Mouse (Mus musculus) limb, embryonic 15.5 days (tissue): ENCODE results near the gene Sdhb. TPM values are rescaled to one million over a fixed set of nuclear protein-coding genes. Genes with fewer than 3 reads are reported as not detected.

Experiments
- ATAC-seq: fragments of 200-750 bp; cut with Nextera tagmentation; 2 replicates; pipeline ENCODE4 v1.8.0; 2017; ENCODE audit warnings: low read depth, moderate TSS enrichment; ENCODE audit not compliant: insufficient number of reproducible peaks, low FRiP score, low TSS enrichment
- H3K27ac ChIP-seq: fragments of 300-500 bp; sonication (generic); 2 replicates; pipeline ENCODE4 v1.5.1; 2015; ENCODE audit warnings: moderate library complexity, mild to moderate bottlenecking, inconsistent platforms
- H3K27me3 ChIP-seq: fragments of 300-500 bp; sonication (generic); 2 replicates; pipeline ENCODE4 v1.6.1; 2015; ENCODE audit warnings: inconsistent platforms
- H3K36me3 ChIP-seq: fragments of 300-500 bp; sonication (generic); 2 replicates; pipeline ENCODE4 v1.6.1; 2015; ENCODE audit warnings: inconsistent platforms
- H3K4me1 ChIP-seq: fragments of 300-500 bp; sonication (generic); 2 replicates; pipeline ENCODE4 v1.6.1; 2015; ENCODE audit warnings: inconsistent platforms
- H3K4me2 ChIP-seq: fragments of 300-500 bp; sonication (generic); 2 replicates; pipeline ENCODE4 v1.6.1; 2015; ENCODE audit warnings: mild to moderate bottlenecking, inconsistent platforms
- H3K4me3 ChIP-seq: fragments of 300-500 bp; sonication (generic); 2 replicates; pipeline ENCODE4 v1.5.1; 2015; ENCODE audit warnings: mild to moderate bottlenecking, inconsistent platforms
- H3K9ac ChIP-seq: fragments of 300-500 bp; sonication (generic); 2 replicates; pipeline ENCODE4 v1.6.1; 2015; ENCODE audit warnings: inconsistent platforms
- H3K9me3 ChIP-seq: fragments of 300-500 bp; sonication (generic); 2 replicates; pipeline ENCODE4 v1.6.1; 2016; ENCODE audit warnings: inconsistent platforms
- WGBS: fragments of 180-500 bp; shearing (Covaris S2); methylation state at CpG from one replicate; pipeline ENCODE4 v1.1.7; 2015; 5-methylcytosine and 5-hydroxymethylcytosine counted together
- polyA plus RNA-seq: library from polyadenylated mRNA; unstranded; fragments of >200 nt; fragmentation: Nextera tagmentation; extraction: Ambion mirVana; gene quantifications from 2 replicates; pipeline ENCODE4 v1.2.1, GENCODE M21; 2015

Gene Sdhb
- polyA plus RNA-seq, 1 experiment from 2014 or later: 333 TPM

GRCm38 (mm10) chr4:140928349-140928748 lies 32.7 kb upstream of the Sdhb start:
- Histone ChIP-seq H3K27me3 (no peaks in the 10 kb centered on the region), H3K9ac (no peak overlapping the region), H3K27ac (no peak overlapping the region), H3K4me1 (peaks cover 4% of the 10 kb centered on the region; the same call in 1 of the 2 replicates), H3K4me3 (no peak overlapping the region), H3K36me3 (no peaks in the 10 kb centered on the region), H3K4me2 (no peak overlapping the region), H3K9me3 (no peaks in the 10 kb centered on the region)
- 79% methylated on average over 9 of the region's 9 CpGs for WGBS
- ATAC-seq: no peak

GRCm38 (mm10) chr4:140929745-140930144 lies 31.3 kb upstream of the Sdhb start:
- no peaks in the 10 kb centered on the region for H3K9me3 ChIP-seq
- no peak overlapping the region for H3K4me2 ChIP-seq
- 68% methylated on average over 8 of the region's 8 CpGs for WGBS
- no peak overlapping the region for H3K9ac ChIP-seq
- H3K36me3 ChIP-seq: no peaks in the 10 kb centered on the region
- peaks cover 4% of the 10 kb centered on the region; the same call in 1 of the 2 replicates for H3K4me1 ChIP-seq
- 0 out of 2 replicates have a peak overlapping the region, but pooled peaks have one; percentile 2 for H3K27ac ChIP-seq
- H3K4me3 ChIP-seq: no peak overlapping the region
- no peak for ATAC-seq
- no peaks in the 10 kb centered on the region for H3K27me3 ChIP-seq

GRCm38 (mm10) chr4:140930900-140931470 lies 30.0 kb upstream of the Sdhb start:
- Histone ChIP-seq H3K4me3 (no peak overlapping the region), H3K27me3 (no peaks in the 10 kb centered on the region), H3K9ac (no peak overlapping the region), H3K27ac (no peak overlapping the region), H3K9me3 (no peaks in the 10 kb centered on the region), H3K4me1 (peaks cover 4% of the 10 kb centered on the region; the same call in 1 of the 2 replicates), H3K4me2 (no peak overlapping the region), H3K36me3 (no peaks in the 10 kb centered on the region)
- ATAC-seq: no peak
- 66% methylated on average over 10 of the region's 10 CpGs for WGBS

GRCm38 (mm10) chr4:140935643-140936042 lies 25.4 kb upstream of the Sdhb start:
- WGBS: 64% methylated on average over 9 of the region's 9 CpGs
- ATAC-seq: no peak
- no peak overlapping the region for H3K27ac ChIP-seq
- H3K4me1 ChIP-seq: no peaks in the 10 kb centered on the region
- no peaks in the 10 kb centered on the region for H3K27me3 ChIP-seq
- no peaks in the 10 kb centered on the region for H3K36me3 ChIP-seq
- H3K4me2 ChIP-seq: no peak overlapping the region
- H3K9ac ChIP-seq: no peak overlapping the region
- H3K9me3 ChIP-seq: no peaks in the 10 kb centered on the region
- H3K4me3 ChIP-seq: no peak overlapping the region

DNA sequence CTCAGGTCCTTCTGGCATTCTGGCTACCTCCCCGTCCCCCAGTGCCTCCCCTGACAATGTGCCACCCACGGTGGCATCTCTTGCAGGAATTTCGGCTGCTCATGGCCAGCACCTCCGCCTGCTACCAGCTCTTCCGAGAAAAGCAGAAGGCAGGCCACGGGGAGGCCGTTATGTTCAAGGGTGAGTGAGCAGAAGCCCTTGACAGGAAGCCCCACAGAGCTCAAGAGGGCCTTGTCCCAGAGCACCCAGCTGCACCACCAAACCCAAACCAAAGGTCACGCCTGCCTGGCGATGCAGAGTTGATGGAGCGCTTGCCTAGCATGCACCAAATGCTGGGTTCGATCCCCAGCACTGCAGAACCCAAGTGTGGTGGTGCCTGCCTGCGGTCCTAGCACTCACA lies 16.6 kb upstream of the Sdhb start:
- WGBS: 86% methylated on average over 12 of the region's 12 CpGs
- Histone ChIP-seq H3K4me3 (no peak overlapping the region), H3K4me1 (no peaks in the 10 kb centered on the region), H3K36me3 (no peaks in the 10 kb centered on the region), H3K4me2 (no peak overlapping the region), H3K27me3 (no peaks in the 10 kb centered on the region), H3K27ac (no peak overlapping the region), H3K9ac (no peak overlapping the region), H3K9me3 (no peaks in the 10 kb centered on the region)
- no peak for ATAC-seq

DNA sequence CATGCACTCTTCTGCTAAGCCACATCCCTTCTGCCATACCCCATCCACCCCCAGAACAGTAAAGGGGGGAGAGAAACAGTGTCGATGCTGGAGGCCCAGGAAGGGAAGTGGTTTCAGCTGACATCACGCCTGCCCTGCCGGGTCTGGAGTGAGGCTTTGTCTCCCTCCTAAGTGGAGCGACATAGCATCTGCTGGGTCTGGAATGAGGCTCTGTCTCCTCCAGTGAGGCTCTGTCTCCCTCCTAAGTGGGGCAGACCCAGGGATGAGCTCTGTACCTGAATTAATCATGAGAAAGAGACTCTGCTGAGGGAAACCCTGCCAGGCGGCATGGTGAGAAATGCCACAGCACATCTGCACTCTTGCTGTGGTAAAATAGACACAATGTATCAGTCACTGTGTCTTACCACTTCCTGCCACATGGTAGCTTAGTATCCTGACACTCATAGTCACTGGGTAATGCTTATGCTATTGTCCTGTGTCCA lies 16.0 kb upstream of the Sdhb start:
- Histone ChIP-seq H3K9me3 (no peaks in the 10 kb centered on the region), H3K27ac (no peak overlapping the region), H3K27me3 (no peaks in the 10 kb centered on the region), H3K4me1 (no peaks in the 10 kb centered on the region), H3K4me3 (no peak overlapping the region), H3K36me3 (no peaks in the 10 kb centered on the region), H3K9ac (no peak overlapping the region), H3K4me2 (no peak overlapping the region)
- ATAC-seq: no peak
- 70% methylated on average over 5 of the region's 5 CpGs for WGBS

DNA sequence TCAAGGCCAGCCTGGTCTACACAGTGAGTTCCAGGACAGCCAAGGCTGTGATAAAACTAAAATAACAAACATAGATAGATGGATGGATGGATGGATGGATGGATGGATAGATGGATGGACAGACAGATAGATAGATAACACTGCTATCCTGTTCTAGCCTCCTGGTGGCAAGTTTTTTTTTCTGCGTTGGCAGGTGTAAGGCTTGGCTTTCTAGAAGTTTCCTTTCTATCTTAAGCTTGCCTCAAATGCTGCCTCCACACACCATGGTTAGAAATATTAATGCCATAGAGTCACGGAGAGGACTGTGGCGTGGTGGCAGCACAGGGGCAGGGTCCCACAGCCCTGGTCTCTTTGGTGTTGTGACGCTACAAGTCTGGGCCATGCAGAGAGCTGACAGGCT lies 15.4 kb upstream of the Sdhb start:
- no peaks in the 10 kb centered on the region for H3K9me3 ChIP-seq
- H3K9ac ChIP-seq: no peak overlapping the region
- no peak for ATAC-seq
- H3K27me3 ChIP-seq: no peaks in the 10 kb centered on the region
- H3K36me3 ChIP-seq: no peaks in the 10 kb centered on the region
- WGBS: 92% methylated on average over 4 of the region's 4 CpGs
- no peaks in the 10 kb centered on the region for H3K4me1 ChIP-seq
- H3K4me2 ChIP-seq: no peak overlapping the region
- H3K4me3 ChIP-seq: no peak overlapping the region
- no peak overlapping the region for H3K27ac ChIP-seq

DNA sequence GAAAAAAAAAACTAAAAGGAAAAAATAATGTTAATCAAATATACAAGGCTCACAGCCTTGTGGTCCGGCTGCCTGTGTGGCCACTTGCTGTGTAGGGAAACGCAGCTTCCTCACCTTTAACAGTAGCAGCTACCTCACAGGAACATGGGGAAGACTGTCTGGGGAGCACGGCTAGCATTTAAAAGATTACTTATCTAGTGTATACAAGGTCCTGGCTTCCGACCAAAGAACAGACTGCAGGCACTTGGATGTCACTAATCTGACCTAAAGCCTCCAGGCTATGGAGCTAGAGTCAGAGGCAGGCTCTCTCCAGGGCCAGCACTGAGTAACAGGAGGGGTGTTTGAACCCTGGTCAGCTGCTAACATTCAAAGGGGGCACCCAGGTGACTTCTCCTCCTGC lies 15.0 kb upstream of the Sdhb start:
- no peak overlapping the region for H3K9ac ChIP-seq
- H3K36me3 ChIP-seq: no peaks in the 10 kb centered on the region
- ATAC-seq: no peak
- WGBS: 65% methylated on average over 4 of the region's 4 CpGs
- H3K4me3 ChIP-seq: no peak overlapping the region
- H3K27ac ChIP-seq: no peak overlapping the region
- no peak overlapping the region for H3K4me2 ChIP-seq
- no peaks in the 10 kb centered on the region for H3K27me3 ChIP-seq
- no peaks in the 10 kb centered on the region for H3K4me1 ChIP-seq
- no peaks in the 10 kb centered on the region for H3K9me3 ChIP-seq

- H3K4me3 ChIP-seq: no peak overlapping the region
- no peaks in the 10 kb centered on the region for H3K9me3 ChIP-seq
- H3K4me2 ChIP-seq: no peak overlapping the region
- H3K36me3 ChIP-seq: no peaks in the 10 kb centered on the region
- no peak for ATAC-seq
- H3K9ac ChIP-seq: no peak overlapping the region
- WGBS: 62% methylated on average over 14 of the region's 14 CpGs
- no peaks in the 10 kb centered on the region for H3K27me3 ChIP-seq
- H3K27ac ChIP-seq: no peak overlapping the region
- H3K4me1 ChIP-seq: no peaks in the 10 kb centered on the region
These were observed 14.3 kb upstream of the Sdhb start for GRCm38 (mm10) chr4:140946580-140947205.

DNA sequence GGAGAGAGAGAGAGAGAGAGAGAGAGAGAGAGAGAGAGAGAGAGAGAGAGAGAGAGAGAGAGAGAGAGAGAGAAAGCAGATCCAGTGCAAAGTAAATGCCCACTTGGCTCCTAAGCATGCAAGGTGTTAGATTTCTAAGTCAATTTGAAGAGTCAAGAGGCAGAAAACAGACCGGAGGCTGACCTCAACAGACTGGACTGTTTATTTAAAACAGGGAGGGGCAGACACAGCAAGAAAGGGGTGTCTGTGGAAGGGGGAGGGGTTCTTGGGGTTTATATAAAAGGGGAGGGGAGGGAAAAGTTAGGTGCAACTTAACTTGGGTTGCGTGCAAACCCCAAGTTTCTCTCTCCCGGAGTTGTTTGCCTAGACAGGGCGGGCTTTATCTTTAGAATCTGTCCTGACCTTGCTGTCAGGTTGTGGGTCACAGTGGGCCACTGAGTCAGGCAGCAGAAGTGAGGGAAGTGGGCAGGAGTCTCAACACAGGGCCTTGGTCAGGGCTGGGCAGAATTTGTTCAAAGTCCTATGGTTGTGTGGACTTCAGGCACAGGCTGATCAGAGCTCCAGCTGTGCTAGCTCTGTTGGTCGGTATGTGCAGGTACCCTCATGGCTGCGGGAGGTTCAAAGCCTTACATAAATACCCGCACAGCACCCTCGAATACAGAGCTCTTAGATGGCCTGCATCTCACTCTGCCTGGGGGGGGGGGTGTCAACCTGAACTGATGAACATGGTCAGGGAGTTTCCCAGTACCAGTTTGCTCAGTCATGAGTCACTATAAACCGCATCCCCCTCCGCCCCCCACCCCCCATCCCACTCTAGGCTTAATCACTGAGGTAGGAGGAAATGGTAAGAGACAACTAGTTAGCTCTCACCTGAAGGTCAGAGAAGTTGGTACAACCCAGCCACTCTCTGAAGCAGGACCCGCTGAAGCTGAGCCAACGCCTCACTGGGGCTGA lies 13.2 kb upstream of the Sdhb start:
- no peak overlapping the region for H3K27ac ChIP-seq
- WGBS: 79% methylated on average over 12 of the region's 12 CpGs
- no peaks in the 10 kb centered on the region for H3K36me3 ChIP-seq
- H3K4me2 ChIP-seq: no peak overlapping the region
- H3K4me3 ChIP-seq: no peak overlapping the region
- ATAC-seq: no peak
- H3K27me3 ChIP-seq: no peaks in the 10 kb centered on the region
- 0 out of 2 replicates have a peak, but pooled peaks cover 2% of the 10 kb centered on the region for H3K4me1 ChIP-seq
- H3K9ac ChIP-seq: no peak overlapping the region
- no peaks in the 10 kb centered on the region for H3K9me3 ChIP-seq

DNA sequence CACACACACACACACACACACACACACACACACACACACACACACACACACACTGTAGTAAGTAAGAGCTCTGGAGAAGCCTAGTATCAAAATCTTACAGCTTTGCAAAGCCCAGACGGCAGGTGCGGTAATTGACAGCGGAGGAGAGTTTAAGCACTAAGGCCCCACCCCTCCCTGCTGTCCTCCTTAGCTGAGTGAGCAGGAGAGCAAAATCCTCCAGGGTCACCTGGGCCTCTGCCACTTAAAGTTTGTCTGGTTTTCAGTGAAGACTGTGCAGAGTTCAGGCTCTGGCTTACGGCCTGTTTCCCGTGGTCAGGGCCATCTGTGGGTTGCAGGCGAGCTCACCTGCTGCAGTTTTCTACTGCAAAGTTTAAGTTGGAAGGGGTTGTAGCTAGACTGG lies 12.5 kb upstream of the Sdhb start:
- no peak overlapping the region for H3K4me2 ChIP-seq
- 0 out of 2 replicates have a peak, but pooled peaks cover 2% of the 10 kb centered on the region for H3K4me1 ChIP-seq
- H3K9ac ChIP-seq: no peak overlapping the region
- no peaks in the 10 kb centered on the region for H3K9me3 ChIP-seq
- no peak overlapping the region for H3K4me3 ChIP-seq
- H3K36me3 ChIP-seq: no peaks in the 10 kb centered on the region
- no peak overlapping the region for H3K27ac ChIP-seq
- ATAC-seq: no peak
- 71% methylated on average over 6 of the region's 6 CpGs for WGBS
- no peaks in the 10 kb centered on the region for H3K27me3 ChIP-seq

DNA sequence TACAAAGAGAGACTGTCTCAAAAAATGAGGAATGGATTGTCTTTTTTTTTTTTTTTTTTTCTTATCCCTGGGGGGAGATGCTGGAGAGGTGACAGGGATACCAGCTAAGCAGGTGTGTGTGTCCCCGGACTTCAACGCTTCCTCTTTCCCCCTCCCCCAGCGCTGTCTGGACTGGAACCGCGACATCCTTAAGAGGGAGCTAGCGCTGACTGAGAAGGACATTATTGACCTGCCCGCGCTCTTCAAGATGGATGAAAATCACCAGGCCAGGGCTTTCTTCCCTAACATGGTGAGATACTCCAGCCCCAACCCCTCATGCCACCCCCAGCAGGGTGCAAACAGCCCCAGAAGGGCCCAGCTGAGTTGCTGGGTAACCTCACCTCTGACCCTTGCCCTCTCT lies 12.0 kb upstream of the Sdhb start:
- Histone ChIP-seq H3K36me3 (no peaks in the 10 kb centered on the region), H3K4me1 (0 out of 2 replicates have a peak, but pooled peaks cover 2% of the 10 kb centered on the region), H3K4me3 (no peak overlapping the region), H3K4me2 (no peak overlapping the region), H3K27ac (no peak overlapping the region), H3K27me3 (no peaks in the 10 kb centered on the region), H3K9ac (no peak overlapping the region), H3K9me3 (no peaks in the 10 kb centered on the region)
- no peak for ATAC-seq
- 71% methylated on average over 8 of the region's 8 CpGs for WGBS
